Mouse (Mus musculus) heart, postnatal 14 days (tissue): ENCODE results near the gene Ptcd1. TPM values are rescaled to one million over a fixed set of nuclear protein-coding genes. Genes with fewer than 3 reads are reported as not detected.
A peak's percentile ranks its signal among the peaks of the same experiment; 100 is the strongest.
"Not testable (repeated sequence)": the region's sequence is repeated elsewhere in the genome, so short reads cannot be mapped to it uniquely, and the experiment has no call there.

Experiments used
- DNase-seq, 2 experiments: peaks; one replicate each; pipeline ENCODE4 v3.0.0; 2021 to 2022
- intact Hi-C: fragments of 180-260 bp; cut with DNase I; formaldehyde crosslinking; loops from one replicate; pipeline ENCODE4 v1.15.1; 2025
- total RNA-seq, 2 experiments: library from RNA; stranded (reverse); gene quantifications; 2 replicates each; pipeline ENCODE4 v1.2.3; 2021

Gene Ptcd1
- total RNA-seq, 2 experiments from 2014 or later, result 27.1 to 27.8 TPM

GRCm38 (mm10) chr5:145118005-145118404 is 48.9 kb downstream of the Ptcd1 start:
- DNase-seq, result no peak
- intact Hi-C loops, result loop anchor here (2.0 kb wide), 1 partner anchor 15 kb away; no protein-coding TSS in a partner anchor

- peak; percentile 82 to 83 for DNase-seq
- intact Hi-C loops, result no loop called here
Observed at GRCm38 (mm10) chr5:145116916-145117315, 50.0 kb downstream of the Ptcd1 start.

GRCm38 (mm10) chr5:145116316-145116715 is 50.6 kb downstream of the Ptcd1 start:
- DNase-seq, result peak; percentile 66 to 73
- intact Hi-C loops, result no loop called here

- no peak for DNase-seq
- intact Hi-C loops, result loop anchor here (2.0 kb wide), 1 partner anchor 31 kb away; the partner anchor contains the start of gene Kpna7
Observed at GRCm38 (mm10) chr5:145115736-145116135, 51.2 kb downstream of the Ptcd1 start.

- intact Hi-C loops, result loop anchor here (2.0 kb wide), 1 partner anchor 30 kb away; the partner anchor contains the start of gene Kpna7
Observed at GRCm38 (mm10) chr5:145114606-145115473, 52.1 kb downstream of the Ptcd1 start.

GRCm38 (mm10) chr5:145114071-145114605 is 52.8 kb downstream of the Ptcd1 start, which contains the start of gene Arpc1b:
Gene Arpc1b (plus strand): TSS chr5:145114215.
- peak; percentile 83 to 84 for DNase-seq
- intact Hi-C loops, result loop anchor here (2.0 kb wide), 1 partner anchor 29 kb away; the partner anchor contains the start of gene Kpna7

More at GRCm38 (mm10) chr5:145114606-145115473, 52.1 kb downstream of the Ptcd1 start:
- DNase-seq, result peak; percentile 78 to 82

GRCm38 (mm10) chr5:145113416-145113815 is 53.5 kb downstream of the Ptcd1 start:
- intact Hi-C loops, result no loop called here
- no peak for DNase-seq

- intact Hi-C loops, result no loop called here
- no peak for DNase-seq
Observed at GRCm38 (mm10) chr5:145112566-145112965, 54.3 kb downstream of the Ptcd1 start.

- intact Hi-C loops, result no loop called here
- DNase-seq, result no peak
Observed at GRCm38 (mm10) chr5:145110401-145110800, 56.5 kb downstream of the Ptcd1 start.

- intact Hi-C loops, result no loop called here
Observed at GRCm38 (mm10) chr5:145105694-145106275, 61.1 kb downstream of the Ptcd1 start.

GRCm38 (mm10) chr5:145104328-145104727 is 62.6 kb downstream of the Ptcd1 start:
- intact Hi-C loops, result no loop called here
- no peak for DNase-seq

More at GRCm38 (mm10) chr5:145105694-145106275, 61.1 kb downstream of the Ptcd1 start:
- no peak for DNase-seq

- intact Hi-C loops, result no loop called here
- no peak for DNase-seq
Observed at GRCm38 (mm10) chr5:145102706-145103105, 64.2 kb downstream of the Ptcd1 start.

GRCm38 (mm10) chr5:145101451-145101850 is 65.5 kb downstream of the Ptcd1 start:
- DNase-seq, intact Hi-C loops: not testable (repeated sequence)

GRCm38 (mm10) chr5:145100960-145101359 is 65.9 kb downstream of the Ptcd1 start:
- intact Hi-C loops, result no loop called here
- no peak for DNase-seq

- intact Hi-C loops, result no loop called here
- no peak for DNase-seq
Observed at GRCm38 (mm10) chr5:145098340-145098821, 68.5 kb downstream of the Ptcd1 start.

Other genes starting within 250 kb of the Ptcd1 start
- 10 to 100 TPM; 23.7 to 25.4 TPM for gene Smurf1, start 201.3 kb downstream of the Ptcd1 start, total RNA-seq
- not detected for gene Gm4871, start 134.4 kb downstream of the Ptcd1 start, total RNA-seq
- not detected for gene 1700018F24Rik, start 124.1 kb downstream of the Ptcd1 start, total RNA-seq
- gene Arpc1a, start 83.3 kb downstream of the Ptcd1 start, total RNA-seq, result 10 to 100 TPM; 63.3 to 67.2 TPM
- not detected for gene Kpna7, start 83.1 kb downstream of the Ptcd1 start, total RNA-seq
- gene Arpc1b, start 52.9 kb downstream of the Ptcd1 start, total RNA-seq, result 100 to 1,000 TPM in 1 of 2 experiments, 10 to 100 TPM in 1; 97.2 to 113 TPM
- 10 to 100 TPM; 41.6 to 42.6 TPM for gene Pdap1, start 26.9 kb downstream of the Ptcd1 start, total RNA-seq
- 10 to 100 TPM; 59.5 to 73.7 TPM for gene Bud31, start 26.7 kb downstream of the Ptcd1 start, total RNA-seq
- 10 to 100 TPM; 10.3 to 12.4 TPM for gene Cpsf4, start 105 bp upstream of the Ptcd1 start, total RNA-seq
- gene Atp5j2, start 25.0 kb upstream of the Ptcd1 start, total RNA-seq, result 100 to 1,000 TPM; 871 to 935 TPM
- 1 to 10 TPM; 6.3 to 6.6 TPM for gene Zkscan14, start 34.8 kb upstream of the Ptcd1 start, total RNA-seq
- 10 to 100 TPM in 1 of 2 experiments, 1 to 10 TPM in 1; 9.9 to 10.0 TPM for gene Zkscan5, start 37.5 kb upstream of the Ptcd1 start, total RNA-seq
- gene Zfp655, start 64.6 kb upstream of the Ptcd1 start, total RNA-seq, result 10 to 100 TPM; 28.3 to 31.9 TPM
- gene Zscan25, start 113.4 kb upstream of the Ptcd1 start, total RNA-seq, result 10 to 100 TPM; 11.0 to 13.9 TPM
- not detected for gene Cyp3a57, start 178.2 kb upstream of the Ptcd1 start, total RNA-seq